Comparison of ENCODE assay signal across 9 mouse cellular contexts in the genomic region with DNA sequence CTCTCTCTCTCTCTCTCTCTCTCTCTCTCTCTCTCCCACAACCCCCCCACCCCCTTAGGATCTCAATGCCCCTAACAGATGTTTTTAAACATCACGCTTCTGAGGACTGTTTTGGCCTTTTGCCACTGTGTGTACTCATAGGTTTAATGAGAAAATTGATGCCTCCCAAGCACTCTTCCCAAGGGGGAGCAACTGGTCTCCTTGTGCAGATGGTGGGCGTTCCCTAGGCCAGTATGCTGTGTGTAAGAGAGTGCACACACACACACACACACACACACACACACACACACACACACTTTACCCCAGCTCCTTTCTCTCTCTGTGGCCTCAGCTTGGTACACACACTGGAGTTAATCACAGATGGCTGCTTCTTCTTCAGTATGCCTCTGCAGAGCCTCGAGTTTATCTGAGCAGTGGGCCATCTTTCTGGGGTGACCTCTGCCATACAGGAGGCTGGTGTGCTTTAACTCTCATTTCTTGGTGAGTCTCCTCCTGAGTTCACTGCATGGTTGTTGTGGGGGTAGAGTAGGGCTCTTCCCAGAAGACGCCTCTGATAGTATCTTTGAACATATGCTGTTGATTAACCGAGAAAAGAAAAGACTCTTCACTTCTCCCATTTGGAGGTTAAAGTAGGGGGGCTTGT.
DNase-seq lines count a peak whose midpoint lies in the region; ATAC-seq and TF ChIP-seq lines count a peak whose summit lies in the region.
"Had no signal": no experiment of that assay in that cellular context is flagged by ENCODE, and none has a peak within 500 bp of the region (broad histone marks: within the 10 kb centered on the region; RNA-seq: fewer than 3 reads in every experiment).

No protein-coding gene starts in this region.

- no peaks in the 10 kb centered on the region for H3K36me3 ChIP-seq in intestine, embryonic 14.5 days (ENCODE audit: control insufficient read depth, insufficient read depth, low read length)
- H3K36me3 ChIP-seq in intestine, postnatal 0 days (ENCODE audit: control insufficient read depth, insufficient read depth), result no peaks in the 10 kb centered on the region
- H3K36me3 ChIP-seq in embryonic facial prominence, embryonic 12.5 days, result no peaks in the 10 kb centered on the region
- no peaks in the 10 kb centered on the region for H3K36me3 ChIP-seq in limb, embryonic 15.5 days

- no peak for DNase-seq in intestine, embryonic 14.5 days (ENCODE audit: low spot score)
- DNase-seq in NIH3T3 (ENCODE audit: low read depth), result peak; percentile 84
- DNase-seq in left cerebral cortex, adult 18-20 months (ENCODE audit: low spot score in 2 of 2), result no peak
- no peak for DNase-seq in thymus, postnatal 0 days (ENCODE audit: low spot score)
- DNase-seq: heart, postnatal 36 days; kidney, postnatal 14 days had no signal

- no peak overlapping the region for H3K4me3 ChIP-seq in intestine, embryonic 14.5 days (ENCODE audit: low read depth, low read length)
- no peak overlapping the region for H3K4me3 ChIP-seq in intestine, postnatal 0 days (ENCODE audit: low read depth, low read length)
- no peak overlapping the region for H3K4me3 ChIP-seq in embryonic facial prominence, embryonic 12.5 days
- no peak overlapping the region for H3K4me3 ChIP-seq in limb, embryonic 15.5 days

- H3K9ac ChIP-seq in intestine, embryonic 14.5 days (ENCODE audit: low read length), result no peak overlapping the region
- H3K9ac ChIP-seq in intestine, postnatal 0 days (ENCODE audit: low read depth, low read length), result no peak overlapping the region
- no peak overlapping the region for H3K9ac ChIP-seq in embryonic facial prominence, embryonic 12.5 days
- H3K9ac ChIP-seq in limb, embryonic 15.5 days, result no peak overlapping the region

- no peaks in the 10 kb centered on the region; the same call in 1 of the 2 replicates for H3K4me1 ChIP-seq in intestine, embryonic 14.5 days (replicated peaks; ENCODE audit: control insufficient read depth, insufficient read depth, low read length)
- no peaks in the 10 kb centered on the region; the same call in 1 of the 2 replicates for H3K4me1 ChIP-seq in intestine, postnatal 0 days (replicated peaks; ENCODE audit: control insufficient read depth, insufficient read depth, low read length)
- peaks cover 22% of the 10 kb centered on the region; the same call in 1 of the 2 replicates for H3K4me1 ChIP-seq in embryonic facial prominence, embryonic 12.5 days
- peaks cover 12% of the 10 kb centered on the region for H3K4me1 ChIP-seq in limb, embryonic 15.5 days

- ATAC-seq in intestine, embryonic 14.5 days (replicated peaks; ENCODE audit: low FRiP score, low TSS enrichment, low read depth), result 0 out of 2 replicates have a peak, but pooled peaks have one; percentile 54
- no peak for ATAC-seq in intestine, postnatal 0 days
- ATAC-seq in embryonic facial prominence, embryonic 12.5 days (ENCODE audit: insufficient number of reproducible peaks, insufficient read depth, low FRiP score, low TSS enrichment), result peak; percentile 81
- ATAC-seq in limb, embryonic 15.5 days (ENCODE audit: insufficient number of reproducible peaks, low FRiP score, low TSS enrichment, low read depth), result 0 out of 2 replicates have a peak, but pooled peaks have one; percentile 58

- H3K4me2 ChIP-seq in intestine, embryonic 14.5 days (ENCODE audit: low read length), result no peak overlapping the region
- H3K4me2 ChIP-seq in intestine, postnatal 0 days (replicated peaks; ENCODE audit: low read depth), result no peak overlapping the region
- 0 out of 2 replicates have a peak overlapping the region, but pooled peaks have one; percentile 3 for H3K4me2 ChIP-seq in embryonic facial prominence, embryonic 12.5 days (replicated peaks)
- H3K4me2 ChIP-seq in limb, embryonic 15.5 days, result no peak overlapping the region

- 55% methylated on average over 5 of the region's 5 CpGs for WGBS in intestine, embryonic 14.5 days
- 64% methylated on average over 5 of the region's 5 CpGs for WGBS in intestine, postnatal 0 days
- 19% methylated on average over 5 of the region's 5 CpGs for WGBS in embryonic facial prominence, embryonic 12.5 days
- 21% methylated on average over 5 of the region's 5 CpGs for WGBS in limb, embryonic 15.5 days

- H3K27ac ChIP-seq in intestine, embryonic 14.5 days (ENCODE audit: low read depth), result no peak overlapping the region
- no peak overlapping the region for H3K27ac ChIP-seq in intestine, postnatal 0 days (ENCODE audit: low read depth, low read length)
- 0 out of 2 replicates have a peak overlapping the region, but pooled peaks have one; percentile 23 for H3K27ac ChIP-seq in embryonic facial prominence, embryonic 12.5 days
- no peak overlapping the region for H3K27ac ChIP-seq in limb, embryonic 15.5 days

- no peaks in the 10 kb centered on the region for H3K27me3 ChIP-seq in intestine, embryonic 14.5 days (replicated peaks; ENCODE audit: control insufficient read depth, insufficient read depth, low read length)
- no peaks in the 10 kb centered on the region for H3K27me3 ChIP-seq in intestine, postnatal 0 days (replicated peaks; ENCODE audit: control insufficient read depth, insufficient read depth, low read length)
- no peaks in the 10 kb centered on the region for H3K27me3 ChIP-seq in embryonic facial prominence, embryonic 12.5 days
- H3K27me3 ChIP-seq in limb, embryonic 15.5 days, result no peaks in the 10 kb centered on the region

- no peaks in the 10 kb centered on the region for H3K9me3 ChIP-seq in intestine, embryonic 14.5 days (ENCODE audit: control insufficient read depth, low read length)
- H3K9me3 ChIP-seq in intestine, postnatal 0 days (ENCODE audit: control insufficient read depth), result no peaks in the 10 kb centered on the region
- 0 out of 2 replicates have a peak, but pooled peaks cover 6% of the 10 kb centered on the region for H3K9me3 ChIP-seq in embryonic facial prominence, embryonic 12.5 days
- H3K9me3 ChIP-seq in limb, embryonic 15.5 days, result no peaks in the 10 kb centered on the region

- no peak for TF ChIP-seq CTCF in intestine, postnatal 0 days (IDR thresholded peaks at IDR 0.05; ENCODE audit: low read depth)
